26 mouse cellular contexts compared by ENCODE assay signal in genomic region chr1:170332775-170333174, GRCm38 (mm10). TPM values are rescaled to one million over a fixed set of nuclear protein-coding genes. Genes with fewer than 3 reads are reported as not detected.
DNase-seq lines count a peak whose midpoint lies in the region; ATAC-seq and TF ChIP-seq lines count a peak whose summit lies in the region.
"Had no signal": no experiment of that assay in that cellular context is flagged by ENCODE, and none has a peak within 500 bp of the region (broad histone marks: within the 10 kb centered on the region; RNA-seq: fewer than 3 reads in every experiment).

No protein-coding gene starts in this region.

- no peak for ATAC-seq in forebrain, postnatal 0 days
- ATAC-seq in forebrain, embryonic 14.5 days: no peak
- no peak for ATAC-seq in liver, postnatal 0 days
- ATAC-seq in liver, embryonic 11.5 days (replicated peaks; ENCODE audit: low FRiP score): no peak
- ATAC-seq: forebrain, embryonic 13.5 days; inflammation-experienced regulatory T-cells, adult 6 months had no signal

- H3K9me3 ChIP-seq in forebrain, postnatal 0 days (ENCODE audit: low read length): no peaks in the 10 kb centered on the region
- H3K9me3 ChIP-seq in forebrain, embryonic 14.5 days (replicated peaks; ENCODE audit: control insufficient read depth, low read length): no peaks in the 10 kb centered on the region
- H3K9me3 ChIP-seq in liver, postnatal 0 days (ENCODE audit: low read length): no peaks in the 10 kb centered on the region
- H3K9me3 ChIP-seq in liver, embryonic 11.5 days (ENCODE audit: control insufficient read depth, low read length): no peaks in the 10 kb centered on the region
- H3K9me3 ChIP-seq: forebrain, embryonic 13.5 days; heart, embryonic 12.5 days; hindbrain, embryonic 12.5 days; midbrain, embryonic 12.5 days had no signal

- no peaks in the 10 kb centered on the region for H3K27me3 ChIP-seq in forebrain, postnatal 0 days (ENCODE audit: insufficient read depth, low read length)
- H3K27me3 ChIP-seq in forebrain, embryonic 14.5 days (replicated peaks; ENCODE audit: control insufficient read depth, insufficient read depth, low read length): no peaks in the 10 kb centered on the region
- no peaks in the 10 kb centered on the region for H3K27me3 ChIP-seq in liver, postnatal 0 days (ENCODE audit: insufficient read depth, low read length)
- no peaks in the 10 kb centered on the region for H3K27me3 ChIP-seq in liver, embryonic 11.5 days (replicated peaks; ENCODE audit: control insufficient read depth, insufficient read depth, low read length)
- H3K27me3 ChIP-seq: forebrain, embryonic 13.5 days; heart, embryonic 12.5 days; hindbrain, embryonic 12.5 days; midbrain, embryonic 12.5 days had no signal

- no peaks in the 10 kb centered on the region for H3K4me1 ChIP-seq in forebrain, postnatal 0 days (ENCODE audit: insufficient read depth)
- H3K4me1 ChIP-seq in forebrain, embryonic 14.5 days (ENCODE audit: control insufficient read depth, insufficient read depth, low read length): no peaks in the 10 kb centered on the region
- no peaks in the 10 kb centered on the region for H3K4me1 ChIP-seq in liver, postnatal 0 days (ENCODE audit: insufficient read depth)
- no peaks in the 10 kb centered on the region for H3K4me1 ChIP-seq in liver, embryonic 11.5 days (replicated peaks; ENCODE audit: control insufficient read depth, insufficient read depth, low read length)
- H3K4me1 ChIP-seq: forebrain, embryonic 13.5 days; hindbrain, embryonic 12.5 days; midbrain, embryonic 12.5 days had no signal

- TF ChIP-seq CTCF in forebrain, postnatal 0 days (IDR thresholded peaks at IDR 0.05; ENCODE audit: low read depth): peak; percentile 40
- TF ChIP-seq CTCF in liver, postnatal 0 days (IDR thresholded peaks at IDR 0.05; ENCODE audit: low read depth): peak; percentile 12; the same call in 1 of the 2 replicates

- H3K27ac ChIP-seq in forebrain, postnatal 0 days (ENCODE audit: low read depth, low read length): no peak overlapping the region
- H3K27ac ChIP-seq in forebrain, embryonic 14.5 days (ENCODE audit: low read depth, low read length): no peak overlapping the region
- H3K27ac ChIP-seq in liver, postnatal 0 days (ENCODE audit: low read depth): no peak overlapping the region
- H3K27ac ChIP-seq in liver, embryonic 11.5 days (ENCODE audit: low read depth, low read length): no peak overlapping the region
- H3K27ac ChIP-seq: forebrain, embryonic 13.5 days; hindbrain, embryonic 12.5 days; midbrain, embryonic 12.5 days had no signal

- no peak overlapping the region for H3K4me2 ChIP-seq in forebrain, postnatal 0 days (ENCODE audit: low read depth)
- H3K4me2 ChIP-seq in forebrain, embryonic 14.5 days (ENCODE audit: low read length): no peak overlapping the region
- no peak overlapping the region for H3K4me2 ChIP-seq in liver, postnatal 0 days (ENCODE audit: low read depth, low read length)
- no peak overlapping the region for H3K4me2 ChIP-seq in liver, embryonic 11.5 days
- H3K4me2 ChIP-seq: forebrain, embryonic 13.5 days; heart, embryonic 12.5 days; hindbrain, embryonic 12.5 days; midbrain, embryonic 12.5 days had no signal

- H3K36me3 ChIP-seq in forebrain, postnatal 0 days (ENCODE audit: insufficient read depth): no peaks in the 10 kb centered on the region; the same call in 1 of the 2 replicates
- 0 out of 2 replicates have a peak, but pooled peaks cover 3% of the 10 kb centered on the region for H3K36me3 ChIP-seq in forebrain, embryonic 14.5 days (ENCODE audit: control insufficient read depth, insufficient read depth, low read length)
- H3K36me3 ChIP-seq in liver, postnatal 0 days (replicated peaks; ENCODE audit: insufficient read depth, low read length): peaks cover 6% of the 10 kb centered on the region; the same call in 1 of the 2 replicates
- no peaks in the 10 kb centered on the region for H3K36me3 ChIP-seq in liver, embryonic 11.5 days (ENCODE audit: control insufficient read depth, insufficient read depth, low read length)
- H3K36me3 ChIP-seq: hindbrain, embryonic 12.5 days; midbrain, embryonic 12.5 days had no signal

- TF ChIP-seq EP300 in liver, postnatal 0 days (IDR thresholded peaks at IDR 0.05; ENCODE audit: low read depth): no peak

- DNase-seq in forebrain, postnatal 0 days: no peak
- DNase-seq in forebrain, embryonic 14.5 days (ENCODE audit: low spot score): no peak
- peak; percentile 5 to 11 for DNase-seq in kidney, adult 8-10 months
- no peak for DNase-seq in kidney, postnatal 10 days
- no peak for DNase-seq in liver, postnatal 0 days
- DNase-seq in liver, embryonic 11.5 days (ENCODE audit: low spot score): no peak
- no peak for DNase-seq in embryo, embryonic 11 days
- DNase-seq: adrenal gland, postnatal 25 days; cerebellum, adult 11-12 months; cerebellum, postnatal 25 days; lung, adult 18-20 months; thymus, adult 2 months; thymus, postnatal 4 days had no signal

- H3K9ac ChIP-seq in forebrain, postnatal 0 days: no peak overlapping the region
- no peak overlapping the region for H3K9ac ChIP-seq in forebrain, embryonic 14.5 days (ENCODE audit: low read length)
- no peak overlapping the region for H3K9ac ChIP-seq in liver, postnatal 0 days (replicated peaks)
- H3K9ac ChIP-seq in liver, embryonic 11.5 days (ENCODE audit: low read depth, low read length): no peak overlapping the region
- H3K9ac ChIP-seq: forebrain, embryonic 13.5 days; heart, embryonic 12.5 days; hindbrain, embryonic 12.5 days; midbrain, embryonic 12.5 days had no signal

- no peak overlapping the region for H3K4me3 ChIP-seq in forebrain, postnatal 0 days (ENCODE audit: low read depth, low read length)
- H3K4me3 ChIP-seq in forebrain, embryonic 14.5 days (ENCODE audit: low read depth, low read length): no peak overlapping the region
- H3K4me3 ChIP-seq in liver, postnatal 0 days (ENCODE audit: low read depth, low read length): no peak overlapping the region
- no peak overlapping the region for H3K4me3 ChIP-seq in liver, embryonic 11.5 days (ENCODE audit: low read depth, low read length)
- H3K4me3 ChIP-seq: forebrain, embryonic 13.5 days; heart, embryonic 12.5 days; hindbrain, embryonic 12.5 days; midbrain, embryonic 12.5 days had no signal

- WGBS in forebrain, postnatal 0 days: 67% methylated on average over 4 of the region's 4 CpGs
- 70% methylated on average over 4 of the region's 4 CpGs for WGBS in forebrain, embryonic 14.5 days
- WGBS in liver, postnatal 0 days (ENCODE audit: insufficient replicate concordance): 74% methylated on average over 4 of the region's 4 CpGs
- WGBS in liver, embryonic 11.5 days: 77% methylated on average over 4 of the region's 4 CpGs

RNA-seq across cellular contexts. Expression of gene Spata46, which starts 24.2 kb away (rescaled TPM):
- total RNA-seq in forebrain, postnatal 0 days (2014; rRNA removed): not detected in 2 replicates
- not detected in 2 replicates for polyA plus RNA-seq in forebrain, postnatal 0 days (2015; fragmentation: Nextera tagmentation; extraction: Ambion mirVana)
- polyA plus RNA-seq in forebrain, embryonic 14.5 days (2014; fragmentation: Nextera tagmentation; extraction: Ambion mirVana): 0.70 and 0.99 TPM in 2 replicates
- polyA plus RNA-seq in liver, postnatal 0 days (2015; fragmentation: Nextera tagmentation; extraction: Ambion mirVana): 0.24 and 0.48 TPM in 2 replicates
- polyA plus RNA-seq in liver, embryonic 11.5 days (2014; fragmentation: Nextera tagmentation; extraction: Ambion mirVana): 0.84 and 1.1 TPM in 2 replicates
- total RNA-seq: adrenal gland, postnatal 25 days; gastrocnemius, adult 8-10 months; heart, postnatal 25 days; layer of hippocampus, postnatal 14 days; liver, adult 2 months; megakaryocyte, adult 5-6 weeks had no signal
- polyA plus RNA-seq: inflammation-experienced regulatory T-cells, adult 6 months; large intestine, adult 2 months; liver, adult 2 months; small intestine, adult 2 months had no signal

RNA-seq across cellular contexts. Expression of gene Gm7694, which starts 26.6 kb away (rescaled TPM):
- total RNA-seq in forebrain, postnatal 0 days (2014; rRNA removed): 1.2 and 2.4 TPM in 2 replicates
- 0.39 and 0.85 TPM in 2 replicates for polyA plus RNA-seq in forebrain, postnatal 0 days (2015; fragmentation: Nextera tagmentation; extraction: Ambion mirVana)
- 2.3 TPM in 2 replicates for polyA plus RNA-seq in forebrain, embryonic 14.5 days (2014; fragmentation: Nextera tagmentation; extraction: Ambion mirVana)
- 2.0 and 2.7 TPM in 2 replicates for polyA plus RNA-seq in liver, postnatal 0 days (2015; fragmentation: Nextera tagmentation; extraction: Ambion mirVana)
- 2.7 and 3.2 TPM in 2 replicates for polyA plus RNA-seq in liver, embryonic 11.5 days (2014; fragmentation: Nextera tagmentation; extraction: Ambion mirVana)
- polyA plus RNA-seq: inflammation-experienced regulatory T-cells, adult 6 months had no signal

RNA-seq across cellular contexts. Expression of gene Sh2d1b1, which starts 55.7 kb away (rescaled TPM):
- total RNA-seq in forebrain, postnatal 0 days (2014; rRNA removed): not detected in 2 replicates
- not detected in 2 replicates for polyA plus RNA-seq in forebrain, postnatal 0 days (2015; fragmentation: Nextera tagmentation; extraction: Ambion mirVana)
- polyA plus RNA-seq in forebrain, embryonic 14.5 days (2014; fragmentation: Nextera tagmentation; extraction: Ambion mirVana): 0.09 TPM in 1 of 2 replicates, not detected in the other
- polyA plus RNA-seq in liver, postnatal 0 days (2015; fragmentation: Nextera tagmentation; extraction: Ambion mirVana): 0.31 and 0.46 TPM in 2 replicates
- 0.12 TPM in 1 of 2 replicates, not detected in the other for polyA plus RNA-seq in liver, embryonic 11.5 days (2014; fragmentation: Nextera tagmentation; extraction: Ambion mirVana)
- total RNA-seq: gastrocnemius, adult 8-10 months; layer of hippocampus, postnatal 14 days; liver, adult 2 months had no signal
- polyA plus RNA-seq: forebrain, embryonic 13.5 days; hindbrain, embryonic 12.5 days; inflammation-experienced regulatory T-cells, adult 6 months; limb, embryonic 11.5 days; liver, adult 2 months; midbrain, embryonic 12.5 days had no signal

Comparison
In these comparisons a context has a peak if more than half of its experiments do, and no peak if none do; other contexts are left out.
1. DNase-seq: peak in kidney, adult 8-10 months (2 of 2); none in forebrain, postnatal 0 days (single experiment), forebrain, embryonic 14.5 days (single experiment), kidney, postnatal 10 days (single experiment), liver, postnatal 0 days (single experiment), liver, embryonic 11.5 days (single experiment) and embryo, embryonic 11 days (single experiment).